Mouse (Mus musculus) forebrain, postnatal 0 days (tissue): ENCODE results near the gene Sulf2. TPM values are rescaled to one million over a fixed set of nuclear protein-coding genes. Genes with fewer than 3 reads are reported as not detected.

Experiments
- ATAC-seq: fragments of 200-750 bp; cut with Nextera tagmentation; 2 replicates; pipeline ENCODE4 v1.8.0; 2017; ENCODE audit warnings: mild to moderate bottlenecking, moderate library complexity
- DNase-seq: peaks from one replicate; pipeline ENCODE4 v3.0.0-alpha.2; 2015
- H3K27ac ChIP-seq: fragments of 300-500 bp; sonication (generic); 2 replicates; pipeline ENCODE4 v1.5.1; 2014; ENCODE audit warnings: low read depth, mild to moderate bottlenecking, antibody characterized with exemption, low read length, moderate library complexity, mixed read lengths
- H3K27me3 ChIP-seq: fragments of 300-500 bp; sonication (generic); 2 replicates; pipeline ENCODE4 v1.6.1; 2014; ENCODE audit warnings: mild to moderate bottlenecking, low read length, mixed read lengths; ENCODE audit not compliant: insufficient read depth
- H3K36me3 ChIP-seq: fragments of 300-500 bp; sonication (generic); 2 replicates; pipeline ENCODE4 v1.6.1; 2014; ENCODE audit warnings: mild to moderate bottlenecking, moderate library complexity; ENCODE audit not compliant: insufficient read depth
- H3K4me1 ChIP-seq: fragments of 300-500 bp; sonication (generic); 2 replicates; pipeline ENCODE4 v1.6.1; 2014; ENCODE audit warnings: antibody characterized with exemption; ENCODE audit not compliant: insufficient read depth
- H3K4me2 ChIP-seq: fragments of 300-500 bp; sonication (generic); 2 replicates; pipeline ENCODE4 v1.6.1; 2014; ENCODE audit warnings: low read depth, mild to moderate bottlenecking, moderate library complexity
- H3K4me3 ChIP-seq: fragments of 300-500 bp; sonication (generic); 2 replicates; pipeline ENCODE4 v1.5.1; 2014; ENCODE audit warnings: low read depth, low read length, mixed read lengths
- H3K9ac ChIP-seq: fragments of 300-500 bp; sonication (generic); 2 replicates; pipeline ENCODE4 v1.6.1; 2014; ENCODE audit warnings: mild to moderate bottlenecking
- H3K9me3 ChIP-seq: fragments of 300-500 bp; sonication (generic); 2 replicates; pipeline ENCODE4 v1.6.1; 2016; ENCODE audit warnings: low read length
- CTCF ChIP-seq: sonication (generic); IDR thresholded peaks from 2 replicates; pipeline ENCODE4 v1.5.1; 2016; ENCODE audit warnings: antibody characterized with exemption, control low read depth, low read depth
- WGBS: fragments of 180-500 bp; shearing (Covaris S2); extraction: QIAGEN DNeasy Blood & Tissue Kit; methylation state at CpG from one replicate; pipeline ENCODE4 v1.1.7; 2014; 5-methylcytosine and 5-hydroxymethylcytosine counted together
- polyA plus RNA-seq: library from polyadenylated mRNA; unstranded; fragments of >200 nt; fragmentation: Nextera tagmentation; extraction: Ambion mirVana; gene quantifications from 2 replicates; pipeline ENCODE4 v1.2.1, GENCODE M21; 2015
- total RNA-seq: library from RNA; depleted of rRNA; stranded (reverse); fragments of >200 nt; gene quantifications from 2 replicates; pipeline ENCODE4 v1.2.3, GENCODE M21; 2014

The Sulf2 gene
- total and polyA plus RNA-seq, 2 experiments from 2014 or later: 67.5 to 95.6 TPM

DNA sequence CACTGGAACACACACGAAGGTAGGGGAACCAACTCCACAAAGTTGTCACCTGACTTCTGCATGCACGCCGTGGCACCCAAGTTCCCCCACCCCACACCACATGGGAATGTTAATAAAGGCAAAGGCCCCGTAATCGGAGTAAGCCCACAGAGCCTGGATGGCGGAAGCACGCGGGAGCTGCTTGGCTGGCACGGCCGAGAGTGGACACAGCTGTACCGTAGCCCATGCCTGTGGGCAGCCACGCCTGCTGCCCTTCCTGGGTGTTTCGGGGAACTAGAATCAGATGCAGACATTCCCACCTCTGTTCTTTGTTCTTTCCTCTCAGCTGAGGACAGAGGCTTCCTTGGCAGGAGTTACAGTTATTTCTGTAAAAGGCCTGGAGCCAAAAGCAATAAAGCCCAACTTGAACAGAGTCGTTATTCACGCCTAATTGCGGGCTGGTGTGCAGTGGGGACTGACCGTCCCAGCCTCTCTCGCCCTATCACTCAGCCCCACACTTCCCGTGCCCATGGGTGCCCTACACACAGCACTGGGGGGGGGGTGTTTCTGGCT lies 12.8 kb downstream of the Sulf2 start:
- Histone ChIP-seq H3K27me3 (no peaks in the 10 kb centered on the region), H3K9me3 (no peaks in the 10 kb centered on the region), H3K27ac (0 out of 2 replicates have a peak overlapping the region, but pooled peaks have one; percentile 22), H3K36me3 (no peaks in the 10 kb centered on the region), H3K4me2 (no peak overlapping the region), H3K4me1 (peaks cover 4% of the 10 kb centered on the region; the same call in 1 of the 2 replicates), H3K9ac (no peak overlapping the region), H3K4me3 (no peak overlapping the region)
- no peak for TF ChIP-seq CTCF
- DNase-seq (peak; percentile 30), ATAC-seq (peak; percentile 76)
- WGBS: 41% methylated on average over 19 of the region's 19 CpGs

DNA sequence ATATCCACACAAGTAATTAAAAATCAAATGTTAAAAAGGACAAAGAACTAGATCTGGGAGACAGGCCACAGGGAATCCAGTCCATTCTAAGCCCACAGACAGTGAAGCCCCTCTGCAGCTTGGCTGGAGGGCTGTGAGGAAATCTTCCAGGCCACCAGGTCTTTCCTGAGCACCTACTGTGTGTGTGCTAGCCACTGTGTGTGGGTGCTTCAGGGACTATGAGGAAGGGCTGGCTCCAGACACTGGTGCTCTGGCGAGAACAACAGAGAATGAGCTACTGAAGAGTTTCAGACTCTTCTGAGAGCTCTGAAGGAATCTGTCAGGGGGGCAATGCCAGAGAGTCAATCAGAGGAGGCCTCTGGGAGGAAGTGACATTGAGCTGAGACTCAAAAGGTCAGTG lies 13.6 kb downstream of the Sulf2 start:
- Histone ChIP-seq H3K36me3 (no peaks in the 10 kb centered on the region), H3K9ac (no peak overlapping the region), H3K27ac (no peak overlapping the region), H3K9me3 (no peaks in the 10 kb centered on the region), H3K4me2 (no peak overlapping the region), H3K27me3 (no peaks in the 10 kb centered on the region), H3K4me3 (no peak overlapping the region), H3K4me1 (peaks cover 4% of the 10 kb centered on the region; the same call in 1 of the 2 replicates)
- 65% methylated on average over 1 of the region's 1 CpGs for WGBS
- DNase-seq (no peak), ATAC-seq (no peak)
- TF ChIP-seq CTCF: no peak

GRCm38 (mm10) chr2:166141039-166141438 lies 14.4 kb downstream of the Sulf2 start:
- TF ChIP-seq CTCF: no peak
- Histone ChIP-seq H3K27me3 (no peaks in the 10 kb centered on the region), H3K4me2 (no peak overlapping the region), H3K4me3 (no peak overlapping the region), H3K9ac (no peak overlapping the region), H3K9me3 (no peaks in the 10 kb centered on the region), H3K36me3 (no peaks in the 10 kb centered on the region), H3K27ac (no peak overlapping the region), H3K4me1 (peaks cover 4% of the 10 kb centered on the region; the same call in 1 of the 2 replicates)
- DNase-seq (no peak), ATAC-seq (no peak)
- 92% methylated on average over 6 of the region's 6 CpGs for WGBS

- WGBS: 81% methylated on average over 9 of the region's 9 CpGs
- Histone ChIP-seq H3K27me3 (no peaks in the 10 kb centered on the region), H3K4me3 (no peak overlapping the region), H3K27ac (no peak overlapping the region), H3K9me3 (no peaks in the 10 kb centered on the region), H3K4me2 (no peak overlapping the region), H3K9ac (no peak overlapping the region), H3K4me1 (peaks cover 4% of the 10 kb centered on the region; the same call in 1 of the 2 replicates), H3K36me3 (no peaks in the 10 kb centered on the region)
- no peak for TF ChIP-seq CTCF
- ATAC-seq (no peak), DNase-seq (no peak)
These were observed 15.0 kb downstream of the Sulf2 start for GRCm38 (mm10) chr2:166140427-166140826.

- no peak for TF ChIP-seq CTCF
- 70% methylated on average over 1 of the region's 1 CpGs for WGBS
- Histone ChIP-seq H3K9ac (no peak overlapping the region), H3K36me3 (no peaks in the 10 kb centered on the region), H3K27ac (no peak overlapping the region), H3K4me2 (no peak overlapping the region), H3K9me3 (no peaks in the 10 kb centered on the region), H3K4me1 (peaks cover 4% of the 10 kb centered on the region; the same call in 1 of the 2 replicates), H3K4me3 (no peak overlapping the region), H3K27me3 (no peaks in the 10 kb centered on the region)
- ATAC-seq: no peak
- no peak for DNase-seq
These were observed 17.2 kb downstream of the Sulf2 start for GRCm38 (mm10) chr2:166138308-166138707.

DNA sequence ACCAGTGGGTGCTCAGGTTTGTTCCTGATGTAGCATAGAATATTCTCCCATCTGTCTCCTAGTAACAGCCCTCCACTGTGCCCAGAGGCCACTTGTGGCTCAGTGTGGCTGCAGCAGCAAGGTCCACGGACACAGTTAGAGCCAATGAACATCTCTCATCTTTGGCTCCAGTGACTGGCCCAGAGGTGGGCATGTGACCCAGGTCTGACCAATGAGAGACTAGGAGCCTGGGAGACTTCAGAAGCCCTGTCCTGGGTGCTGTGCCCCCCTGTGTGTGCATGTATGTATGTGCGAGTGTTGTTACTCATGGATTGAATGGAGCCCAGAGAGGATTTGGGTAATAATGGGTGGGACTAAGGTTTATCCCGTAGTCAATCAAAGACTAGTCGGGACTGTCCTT lies 18.0 kb downstream of the Sulf2 start:
- Histone ChIP-seq H3K36me3 (0 out of 2 replicates have a peak, but pooled peaks cover 1% of the 10 kb centered on the region), H3K4me1 (no peaks in the 10 kb centered on the region), H3K27ac (no peak overlapping the region), H3K9me3 (no peaks in the 10 kb centered on the region), H3K4me3 (no peak overlapping the region), H3K4me2 (no peak overlapping the region), H3K9ac (no peak overlapping the region), H3K27me3 (no peaks in the 10 kb centered on the region)
- no peak for DNase-seq
- TF ChIP-seq CTCF: no peak
- no peak for ATAC-seq
- WGBS: 83% methylated on average over 4 of the region's 4 CpGs

DNA sequence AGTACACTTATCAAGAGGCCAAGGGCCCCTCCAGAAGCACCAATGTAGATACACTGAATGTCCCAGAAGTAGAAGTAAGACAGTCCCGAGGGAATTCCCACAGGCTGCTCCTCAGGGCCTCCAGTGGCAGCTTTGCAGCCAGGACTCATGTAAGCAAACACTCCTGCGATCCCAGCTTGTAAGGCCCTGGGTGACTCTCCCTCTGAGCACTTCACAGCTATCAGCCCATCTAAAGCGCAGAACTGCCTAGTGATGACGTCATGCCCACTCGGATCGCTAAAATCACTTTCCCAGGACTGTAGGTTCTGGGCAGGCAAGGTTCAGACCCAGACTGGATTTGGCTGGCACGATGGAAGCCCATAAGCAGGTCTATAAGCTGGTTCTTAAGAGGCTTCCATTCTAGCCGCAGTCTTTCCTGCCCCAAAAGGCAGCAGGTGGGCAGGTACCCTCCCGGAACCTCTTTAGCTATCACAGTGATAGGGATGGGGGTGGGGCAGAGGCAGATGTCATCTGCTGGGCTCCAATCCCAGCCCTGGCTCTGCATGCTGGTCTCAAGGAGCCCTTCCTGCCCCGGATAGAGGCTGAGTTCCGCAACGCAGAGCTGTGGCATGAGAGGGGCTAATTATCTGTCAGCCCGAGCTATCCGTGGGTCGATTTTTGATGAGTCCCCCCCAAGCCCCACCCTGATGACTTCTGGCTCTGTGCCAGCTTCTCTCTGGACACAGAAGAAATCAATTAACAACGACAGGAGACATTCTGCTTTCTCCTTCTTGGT lies 19.6 kb downstream of the Sulf2 start:
- Histone ChIP-seq H3K9me3 (no peaks in the 10 kb centered on the region), H3K4me1 (no peaks in the 10 kb centered on the region), H3K36me3 (0 out of 2 replicates have a peak, but pooled peaks cover 11% of the 10 kb centered on the region), H3K27me3 (no peaks in the 10 kb centered on the region), H3K9ac (no peak overlapping the region), H3K27ac (peak overlapping the region; percentile 35; the same call in 1 of the 2 replicates), H3K4me3 (no peak overlapping the region), H3K4me2 (no peak overlapping the region)
- 31% methylated on average over 16 of the region's 16 CpGs for whole genome bisulfite sequencing
- peak; percentile 61 for ATAC-seq
- DNase-seq: peak; percentile 29
- no peak for TF ChIP-seq CTCF
